Mouse (Mus musculus): ENCODE data around the gene A1cf. TPM values are rescaled to one million over a fixed set of nuclear protein-coding genes. Genes with fewer than 3 reads are reported as not detected.

A1cf gene
- total and polyA plus RNA-seq, 2 experiments from 2014 or later: not detected

- WGBS: 90% methylated on average over 4 of the region's 4 CpGs
- ATAC-seq (ENCODE audit: low FRiP score): no peak
These were observed 86.1 kb downstream of the A1cf start for GRCm38 (mm10) chr19:31954696-31955095.

GRCm38 (mm10) chr19:31956359-31956758 is 87.8 kb downstream of the A1cf start:
- no peak for ATAC-seq (ENCODE audit: low FRiP score)
- Histone ChIP-seq H3K9me3 (ENCODE audit: low read length) (no peaks in the 10 kb centered on the region), H3K27me3 (ENCODE audit: insufficient read depth, low read length) (no peaks in the 10 kb centered on the region), H3K4me1 (ENCODE audit: insufficient read depth, low read length) (no peaks in the 10 kb centered on the region), H3K4me2 (ENCODE audit: low read depth, low read length, poor library complexity, severe bottlenecking) (no peak overlapping the region), H3K4me3 (ENCODE audit: low read depth, low read length) (no peak overlapping the region), H3K9ac (replicated peaks; ENCODE audit: low read length, poor library complexity, severe bottlenecking) (no peak overlapping the region), H3K27ac (ENCODE audit: low read depth, low read length) (no peak overlapping the region), H3K36me3 (ENCODE audit: insufficient read depth, low read length) (no peaks in the 10 kb centered on the region)
- DNase-seq (ENCODE audit: low spot score): no peak
- TF ChIP-seq CTCF (IDR thresholded peaks at IDR 0.05): no peak
- 84% methylated on average over 2 of the region's 2 CpGs for WGBS

More at GRCm38 (mm10) chr19:31954696-31955095, 86.1 kb downstream of the A1cf start:
- H3K27me3 ChIP-seq (ENCODE audit: insufficient read depth, low read length): no peaks in the 10 kb centered on the region
- H3K36me3 ChIP-seq (ENCODE audit: insufficient read depth, low read length): no peaks in the 10 kb centered on the region
- no peak overlapping the region for H3K9ac ChIP-seq (replicated peaks; ENCODE audit: low read length, poor library complexity, severe bottlenecking)
- no peaks in the 10 kb centered on the region for H3K9me3 ChIP-seq (ENCODE audit: low read length)
- no peak for TF ChIP-seq CTCF (IDR thresholded peaks at IDR 0.05)
- H3K4me3 ChIP-seq (ENCODE audit: low read depth, low read length): no peak overlapping the region
- H3K27ac ChIP-seq (ENCODE audit: low read depth, low read length): no peak overlapping the region
- H3K4me2 ChIP-seq (ENCODE audit: low read depth, low read length, poor library complexity, severe bottlenecking): no peak overlapping the region
- DNase-seq (ENCODE audit: low spot score): no peak
- no peaks in the 10 kb centered on the region for H3K4me1 ChIP-seq (ENCODE audit: insufficient read depth, low read length)

DNA sequence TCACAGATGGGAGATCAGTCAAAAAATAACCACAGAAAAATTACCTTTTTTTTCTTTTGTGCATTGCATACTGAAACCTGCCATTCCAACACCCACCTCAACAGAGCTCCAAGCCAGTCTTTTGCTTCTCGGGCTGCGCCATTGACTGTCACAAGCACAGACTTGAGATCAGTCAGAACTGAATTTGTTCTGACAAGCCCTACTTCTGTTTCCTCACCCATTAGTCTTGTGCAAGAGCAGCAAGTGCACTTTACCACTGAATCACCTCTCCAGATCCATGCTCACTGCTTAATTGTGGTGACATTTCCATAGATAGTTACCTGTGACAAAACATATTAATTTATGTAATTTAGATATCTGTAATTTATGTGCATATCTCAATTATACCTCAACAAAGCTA is 91.9 kb downstream of the A1cf start:
- WGBS: 94% methylated on average over 2 of the region's 2 CpGs
- TF ChIP-seq CTCF (IDR thresholded peaks at IDR 0.05): no peak
- Histone ChIP-seq H3K27me3 (ENCODE audit: insufficient read depth, low read length) (no peaks in the 10 kb centered on the region), H3K36me3 (ENCODE audit: insufficient read depth, low read length) (no peaks in the 10 kb centered on the region), H3K27ac (ENCODE audit: low read depth, low read length) (no peak overlapping the region), H3K4me1 (ENCODE audit: insufficient read depth, low read length) (no peaks in the 10 kb centered on the region), H3K4me3 (ENCODE audit: low read depth, low read length) (no peak overlapping the region), H3K9me3 (ENCODE audit: low read length) (no peaks in the 10 kb centered on the region), H3K9ac (replicated peaks; ENCODE audit: low read length, poor library complexity, severe bottlenecking) (no peak overlapping the region), H3K4me2 (ENCODE audit: low read depth, low read length, poor library complexity, severe bottlenecking) (no peak overlapping the region)
- ATAC-seq (ENCODE audit: low FRiP score) (no peak), DNase-seq (ENCODE audit: low spot score) (no peak)

GRCm38 (mm10) chr19:31963147-31963546 is 94.6 kb downstream of the A1cf start:
- Histone ChIP-seq H3K27me3 (ENCODE audit: insufficient read depth, low read length) (no peaks in the 10 kb centered on the region), H3K9me3 (ENCODE audit: low read length) (no peaks in the 10 kb centered on the region), H3K27ac (ENCODE audit: low read depth, low read length) (no peak overlapping the region), H3K36me3 (ENCODE audit: insufficient read depth, low read length) (no peaks in the 10 kb centered on the region), H3K4me1 (ENCODE audit: insufficient read depth, low read length) (no peaks in the 10 kb centered on the region), H3K4me2 (ENCODE audit: low read depth, low read length, poor library complexity, severe bottlenecking) (no peak overlapping the region), H3K9ac (replicated peaks; ENCODE audit: low read length, poor library complexity, severe bottlenecking) (no peak overlapping the region), H3K4me3 (ENCODE audit: low read depth, low read length) (no peak overlapping the region)
- ATAC-seq (ENCODE audit: low FRiP score): no peak
- no peak for TF ChIP-seq CTCF (IDR thresholded peaks at IDR 0.05)
- 68% methylated on average over 3 of the region's 3 CpGs for WGBS
- no peak for DNase-seq (ENCODE audit: low spot score)

DNA sequence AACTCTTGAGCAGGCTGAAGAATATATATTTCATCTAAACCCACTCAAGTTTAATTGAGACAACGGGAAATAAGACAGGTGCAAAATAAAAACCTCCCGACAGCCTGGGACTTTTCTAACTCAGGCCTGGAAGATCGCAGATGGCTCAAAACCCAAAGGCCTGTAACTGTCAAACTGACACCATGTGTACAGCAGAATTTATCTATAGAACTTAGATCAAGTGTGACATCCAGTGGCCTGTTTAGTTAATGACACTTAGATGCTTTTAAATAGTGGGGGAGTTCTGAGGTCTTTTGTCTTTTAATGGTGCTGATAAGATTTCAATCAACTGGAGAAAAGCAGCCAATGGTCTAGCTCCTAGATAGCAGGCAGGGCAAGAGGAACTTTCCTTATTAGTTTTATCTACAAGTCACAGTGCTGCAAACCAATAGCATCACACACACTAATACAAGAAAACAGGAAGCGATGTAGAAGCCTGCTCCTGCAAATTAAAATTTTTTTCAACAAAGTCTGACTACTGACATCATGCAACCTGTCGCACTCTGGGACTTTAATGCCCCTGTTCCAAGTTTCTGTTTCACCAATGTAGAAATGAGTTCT is 99.5 kb downstream of the A1cf start:
- DNase-seq (ENCODE audit: low spot score) (peak; percentile 70), ATAC-seq (ENCODE audit: low FRiP score) (no peak)
- Histone ChIP-seq H3K4me1 (ENCODE audit: insufficient read depth, low read length) (no peaks in the 10 kb centered on the region), H3K9ac (replicated peaks; ENCODE audit: low read length, poor library complexity, severe bottlenecking) (no peak overlapping the region), H3K9me3 (ENCODE audit: low read length) (no peaks in the 10 kb centered on the region), H3K27me3 (ENCODE audit: insufficient read depth, low read length) (no peaks in the 10 kb centered on the region), H3K27ac (ENCODE audit: low read depth, low read length) (no peak overlapping the region), H3K4me3 (ENCODE audit: low read depth, low read length) (no peak overlapping the region), H3K4me2 (ENCODE audit: low read depth, low read length, poor library complexity, severe bottlenecking) (no peak overlapping the region), H3K36me3 (ENCODE audit: insufficient read depth, low read length) (no peaks in the 10 kb centered on the region)
- WGBS: 69% methylated on average over 5 of the region's 5 CpGs
- TF ChIP-seq CTCF (IDR thresholded peaks at IDR 0.05): peak; percentile 67

DNA sequence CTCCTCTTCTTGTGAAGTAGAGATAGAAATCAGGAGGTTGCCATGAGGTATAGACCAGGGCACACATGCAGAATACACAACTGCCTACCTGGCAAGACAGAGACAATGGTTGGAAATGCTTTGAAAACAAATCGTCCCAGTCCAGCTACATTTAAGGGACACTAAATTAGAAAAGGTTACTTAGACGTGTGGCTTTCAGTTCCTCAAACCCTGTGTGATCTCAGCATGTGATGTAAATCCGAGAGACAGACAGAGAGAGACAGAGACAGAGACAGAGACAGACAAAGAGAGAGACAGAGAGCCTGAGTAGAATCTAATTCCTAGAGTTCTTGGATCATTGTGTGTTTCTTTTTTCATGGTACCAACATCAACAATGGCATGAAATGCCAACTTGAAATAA is 102.8 kb downstream of the A1cf start:
- Histone ChIP-seq H3K27ac (ENCODE audit: low read depth, low read length) (no peak overlapping the region), H3K4me2 (ENCODE audit: low read depth, low read length, poor library complexity, severe bottlenecking) (no peak overlapping the region), H3K27me3 (ENCODE audit: insufficient read depth, low read length) (no peaks in the 10 kb centered on the region), H3K9ac (replicated peaks; ENCODE audit: low read length, poor library complexity, severe bottlenecking) (no peak overlapping the region), H3K9me3 (ENCODE audit: low read length) (no peaks in the 10 kb centered on the region), H3K36me3 (ENCODE audit: insufficient read depth, low read length) (no peaks in the 10 kb centered on the region), H3K4me1 (ENCODE audit: insufficient read depth, low read length) (no peaks in the 10 kb centered on the region), H3K4me3 (ENCODE audit: low read depth, low read length) (no peak overlapping the region)
- no peak for TF ChIP-seq CTCF (IDR thresholded peaks at IDR 0.05)
- DNase-seq (ENCODE audit: low spot score) (no peak), ATAC-seq (ENCODE audit: low FRiP score) (no peak)
- 56% methylated on average over 3 of the region's 3 CpGs for WGBS
